Mouse (Mus musculus) olfactory bulb, adult 2 months (tissue): ENCODE measurements at regions not wholly inside any gene's neighbourhood (a gene's known extent, or its start where the extent isn't known, plus 50 kb on each side); places are given as distances from the start of the nearest gene placed in this dataset.

Source experiments
- H3K27ac ChIP-seq: fragments of 200-500 bp; 2 replicates; pipeline ENCODE4 v1.5.1; 2012; ENCODE audit warnings: low read depth, low read length; ENCODE audit not compliant: insufficient read depth
- H3K4me1 ChIP-seq: fragments of 200-500 bp; 2 replicates; pipeline ENCODE4 v1.6.1; 2012; ENCODE audit warnings: low read length; ENCODE audit not compliant: control insufficient read depth, insufficient read depth
- H3K4me3 ChIP-seq: fragments of 200-500 bp; 2 replicates; pipeline ENCODE4 v1.5.1; 2012; ENCODE audit warnings: mild to moderate bottlenecking, low read depth, low read length, moderate library complexity; ENCODE audit not compliant: insufficient read depth
- CTCF ChIP-seq: fragments of 200-500 bp; IDR thresholded peaks from 2 replicates; pipeline ENCODE4 v1.5.1; 2012; ENCODE audit warnings: low read depth, mild to moderate bottlenecking, low read length, moderate library complexity; ENCODE audit not compliant: insufficient read depth
- POLR2A ChIP-seq: fragments of 200-500 bp; IDR thresholded peaks from 2 replicates; pipeline ENCODE4 v1.6.1; 2012; ENCODE audit warnings: mild to moderate bottlenecking, low read depth, low read length, moderate library complexity; ENCODE audit not compliant: insufficient read depth
- WGBS: fragments of 180-500 bp; shearing (Covaris S2); methylation state at CpG from one replicate; pipeline ENCODE4 v1.1.7; 2018; 5-methylcytosine and 5-hydroxymethylcytosine counted together

- Histone ChIP-seq H3K4me1 (no peaks in the 10 kb centered on the region), H3K27ac (no peak overlapping the region), H3K4me3 (no peak overlapping the region)
- WGBS: 83% methylated on average over 1 of the region's 1 CpGs
- TF ChIP-seq POLR2A: no peak
- no peak for TF ChIP-seq CTCF
Observed at GRCm38 (mm10) chr1:186013413-186013812, 103.7 kb downstream of the Lyplal1 start.

GRCm38 (mm10) chr1:186014166-186014565, 102.9 kb downstream of the Lyplal1 start:
- Histone ChIP-seq H3K4me1 (no peaks in the 10 kb centered on the region), H3K27ac (no peak overlapping the region), H3K4me3 (no peak overlapping the region)
- WGBS: 91% methylated on average over 1 of the region's 1 CpGs
- TF ChIP-seq CTCF (no peak), POLR2A (no peak)

- WGBS: 85% methylated on average over 8 of the region's 8 CpGs
- Histone ChIP-seq H3K4me1 (no peaks in the 10 kb centered on the region), H3K4me3 (no peak overlapping the region), H3K27ac (no peak overlapping the region)
- TF ChIP-seq CTCF: no peak
- TF ChIP-seq POLR2A: no peak
Observed at GRCm38 (mm10) chr1:186015831-186016561, 101.1 kb downstream of the Lyplal1 start.

GRCm38 (mm10) chr1:186017547-186017946, 99.6 kb downstream of the Lyplal1 start:
- H3K27ac ChIP-seq: no peak overlapping the region
- H3K4me3 ChIP-seq: no peak overlapping the region
- no peaks in the 10 kb centered on the region for H3K4me1 ChIP-seq
- TF ChIP-seq POLR2A: no peak
- TF ChIP-seq CTCF: no peak
- WGBS: 100% methylated on average over 1 of the region's 1 CpGs

- TF ChIP-seq CTCF (no peak), POLR2A (no peak)
- Histone ChIP-seq H3K27ac (no peak overlapping the region), H3K4me3 (no peak overlapping the region), H3K4me1 (no peaks in the 10 kb centered on the region)
- WGBS: 52% methylated on average over 5 of the region's 5 CpGs
Observed at GRCm38 (mm10) chr1:186019511-186019910, 97.6 kb downstream of the Lyplal1 start.

- H3K4me1 ChIP-seq: no peaks in the 10 kb centered on the region
- no peak overlapping the region for H3K27ac ChIP-seq
- WGBS: 55% methylated on average over 10 of the region's 10 CpGs
- H3K4me3 ChIP-seq: no peak overlapping the region
- TF ChIP-seq POLR2A (no peak), CTCF (no peak)
Observed at GRCm38 (mm10) chr1:186031951-186032350, 85.2 kb downstream of the Lyplal1 start.

- WGBS: 92% methylated on average over 2 of the region's 2 CpGs
- Histone ChIP-seq H3K27ac (no peak overlapping the region), H3K4me1 (no peaks in the 10 kb centered on the region), H3K4me3 (no peak overlapping the region)
- no peak for TF ChIP-seq POLR2A
- TF ChIP-seq CTCF: no peak
Observed at GRCm38 (mm10) chr1:186034443-186034842, 82.7 kb downstream of the Lyplal1 start.
